Mouse (Mus musculus): ENCODE data around the gene Nradd.
A peak's percentile ranks its signal among the peaks of the same experiment; 100 is the strongest.

Nradd gene

GRCm38 (mm10) chr9:110624361-110625166, at the start of gene Nradd:
Gene Nradd (minus strand): TSS chr9:110624452.
- peak; percentile 90 for ATAC-seq (ENCODE audit: low TSS enrichment)

DNA sequence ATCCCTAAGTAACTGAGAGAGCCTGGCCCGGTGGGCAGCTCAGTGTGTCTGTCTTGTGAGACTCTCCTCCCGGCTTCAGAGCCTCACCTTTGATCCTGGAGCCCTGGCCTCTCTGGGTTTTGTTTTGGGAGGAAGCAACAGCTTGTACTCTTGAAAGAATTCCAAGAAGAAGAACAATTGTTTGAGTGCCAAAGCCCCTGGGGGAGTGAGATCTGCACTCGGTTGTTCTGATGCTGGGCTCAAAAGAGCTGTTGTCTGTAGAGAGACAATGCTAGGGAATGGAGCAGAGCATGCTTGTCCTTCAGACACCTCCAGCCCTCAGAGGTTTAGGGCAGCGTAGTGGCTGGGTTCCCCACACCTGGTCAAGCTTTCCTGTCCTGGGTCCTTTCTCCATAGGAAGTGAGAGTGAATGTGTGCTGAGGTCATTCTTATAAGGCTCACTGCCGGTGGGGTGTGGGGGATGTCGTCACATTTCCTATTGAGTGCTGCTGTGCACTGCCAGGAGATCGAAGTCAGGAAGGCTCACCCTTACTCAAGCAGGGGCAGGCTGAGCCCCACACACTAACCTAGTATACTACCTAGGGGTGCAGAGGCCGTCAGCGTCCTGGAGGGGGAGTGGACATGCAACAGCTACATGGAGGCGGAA, 49.0 kb upstream of the Nradd start:
- no peak for ATAC-seq (ENCODE audit: low TSS enrichment)

- peak; percentile 66; the same call in 1 of the 2 replicates for ATAC-seq (ENCODE audit: low TSS enrichment)
Observed at GRCm38 (mm10) chr9:110672462-110673106, 48.3 kb upstream of the Nradd start.

DNA sequence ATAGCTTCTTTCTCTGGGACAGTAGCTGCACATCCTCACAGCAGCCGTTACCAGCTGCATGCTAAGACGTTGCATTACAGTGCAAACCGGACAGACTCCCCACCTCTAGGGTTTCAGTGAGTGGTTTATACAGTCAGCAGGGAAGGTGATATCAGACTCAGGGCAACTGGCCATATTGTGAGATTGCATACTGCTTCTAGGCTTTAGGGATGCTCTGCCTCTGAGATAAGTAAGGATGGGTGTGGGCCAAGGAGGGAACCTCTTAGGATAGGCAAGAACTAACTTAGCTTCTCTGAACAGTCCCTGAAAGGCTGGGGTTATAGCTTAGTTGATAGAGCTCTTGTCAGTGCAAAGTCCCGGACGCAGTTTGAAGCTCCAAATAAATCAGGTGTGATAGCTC, 45.5 kb upstream of the Nradd start:
- no peak for ATAC-seq (ENCODE audit: low TSS enrichment)

DNA sequence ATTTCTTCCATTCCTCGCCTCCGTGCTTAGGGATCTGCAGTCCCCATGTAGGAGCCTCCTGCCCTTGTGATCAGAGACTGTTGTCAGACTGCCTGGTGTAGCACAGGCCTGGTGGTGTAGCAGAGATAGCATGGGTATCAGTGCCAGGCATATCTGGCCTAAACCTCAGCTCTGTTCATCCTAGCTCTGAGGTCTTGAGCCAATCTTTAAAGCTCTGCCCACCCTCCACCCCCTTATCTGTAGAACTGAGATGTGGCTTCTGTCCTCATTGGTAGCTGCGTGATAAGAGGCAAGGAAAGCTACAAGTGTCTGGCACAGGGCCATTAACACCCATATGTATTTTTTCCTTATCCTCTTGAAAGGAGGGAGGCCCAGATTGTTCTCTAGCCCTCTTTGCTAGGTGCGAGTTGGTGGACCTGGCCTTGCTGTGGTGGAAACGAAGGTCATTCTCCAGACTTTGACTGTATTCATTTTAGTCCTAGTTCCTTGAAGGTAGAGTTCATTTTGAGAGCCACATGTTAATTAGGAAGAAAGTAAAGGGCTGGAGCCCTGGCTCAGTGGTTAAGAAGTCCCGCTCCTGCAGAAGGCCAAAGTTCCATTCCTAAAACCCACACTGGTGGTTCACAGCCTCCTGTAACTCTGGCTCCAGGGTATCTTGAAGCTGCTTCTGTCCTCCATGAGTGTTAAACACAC, 44.5 kb upstream of the Nradd start:
- ATAC-seq (ENCODE audit: low TSS enrichment) = no peak

- no peak for ATAC-seq (ENCODE audit: low TSS enrichment)
Observed at GRCm38 (mm10) chr9:110667219-110667836, 43.1 kb upstream of the Nradd start.

GRCm38 (mm10) chr9:110666374-110666773, 42.1 kb upstream of the Nradd start:
- no peak for ATAC-seq (ENCODE audit: low TSS enrichment)

GRCm38 (mm10) chr9:110665912-110666311, 41.7 kb upstream of the Nradd start:
- no peak for ATAC-seq (ENCODE audit: low TSS enrichment)

DNA sequence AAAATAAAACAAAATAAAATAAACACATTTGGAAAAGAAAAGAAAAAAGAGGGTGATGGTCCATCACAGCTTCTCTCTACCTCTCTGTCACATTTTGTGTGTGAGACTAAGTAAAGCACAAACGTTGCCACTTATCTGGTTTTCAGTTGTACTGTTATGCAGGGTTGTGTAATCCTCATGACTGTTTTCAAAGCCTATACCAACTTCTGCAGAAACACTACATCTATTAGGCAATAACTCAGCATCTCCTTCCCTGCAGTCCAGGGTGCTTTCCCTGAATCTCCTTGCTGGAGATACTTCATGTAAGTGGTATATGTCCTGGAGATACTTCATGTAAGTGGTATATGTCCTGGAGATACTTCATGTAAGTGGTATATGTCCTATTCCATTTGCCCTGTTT, 38.6 kb upstream of the Nradd start:
- ATAC-seq (ENCODE audit: low TSS enrichment) = no peak

DNA sequence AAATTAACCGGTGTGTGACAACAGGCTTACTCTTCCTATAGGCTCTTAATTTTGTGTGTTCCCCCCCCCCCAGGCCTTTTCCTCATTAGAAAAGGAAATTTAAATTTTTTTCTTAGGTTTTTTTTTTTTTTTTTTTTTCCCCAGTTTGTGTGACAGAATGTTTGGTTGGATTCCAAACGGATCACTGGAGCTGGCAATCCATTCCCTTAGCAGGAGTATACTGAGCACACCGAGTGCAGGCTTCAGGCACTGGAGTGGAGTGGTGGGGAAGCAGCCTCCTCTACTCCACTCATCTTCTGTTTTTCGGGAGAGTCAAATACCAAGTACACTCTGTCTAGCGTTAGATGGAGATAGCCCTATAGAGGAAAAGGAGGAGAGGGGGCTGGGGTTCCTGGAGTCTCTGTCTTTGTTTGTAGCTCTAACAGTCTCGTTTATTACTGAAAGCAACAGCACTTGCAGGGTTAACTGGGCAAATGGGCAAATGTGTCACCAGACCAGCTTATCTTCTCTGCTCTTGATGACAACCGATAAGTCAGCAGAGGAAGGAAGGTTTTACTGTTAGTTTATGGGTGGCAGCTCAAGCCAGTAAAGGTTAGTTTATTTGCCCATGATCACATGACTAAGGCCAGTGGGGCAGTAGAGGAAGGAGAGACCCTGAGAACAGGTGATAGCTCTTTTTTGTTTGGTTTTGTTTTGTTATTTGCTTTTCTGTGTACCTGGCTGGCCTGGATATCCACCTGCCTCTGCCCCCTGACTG, 36.8 kb upstream of the Nradd start:
- ATAC-seq (ENCODE audit: low TSS enrichment) = no peak

GRCm38 (mm10) chr9:110660208-110660607, 36.0 kb upstream of the Nradd start:
- no peak for ATAC-seq (ENCODE audit: low TSS enrichment)

DNA sequence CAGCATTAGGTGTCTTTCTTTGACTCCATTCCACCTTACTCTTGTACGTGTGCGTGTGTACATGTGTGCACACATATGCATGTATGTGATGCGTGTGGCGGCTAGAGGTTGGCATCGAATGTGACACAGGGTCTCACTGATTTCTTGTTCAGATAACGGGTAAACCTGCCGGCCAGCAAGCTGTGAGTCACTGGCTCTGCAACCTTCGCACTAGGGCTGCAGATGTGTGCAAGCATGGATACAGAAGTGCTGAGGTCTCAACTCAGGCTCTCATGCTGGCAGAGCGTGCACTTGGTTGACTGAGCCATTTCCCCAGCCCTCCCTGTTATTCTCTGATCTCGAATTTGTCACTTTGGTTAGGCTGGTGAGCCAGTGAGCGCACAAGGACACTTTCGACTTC, 35.3 kb upstream of the Nradd start:
- no peak for ATAC-seq (ENCODE audit: low TSS enrichment)

- no peak for ATAC-seq (ENCODE audit: low TSS enrichment)
Observed at GRCm38 (mm10) chr9:110657474-110658078, 33.3 kb upstream of the Nradd start.

GRCm38 (mm10) chr9:110656249-110657221, 32.3 kb upstream of the Nradd start, which contains the start of gene Ccdc12:
Gene Ccdc12 (plus strand): TSS chr9:110656503.
- peak; percentile 90 for ATAC-seq (ENCODE audit: low TSS enrichment)

GRCm38 (mm10) chr9:110655651-110656007, 31.4 kb upstream of the Nradd start:
- no peak for ATAC-seq (ENCODE audit: low TSS enrichment)

GRCm38 (mm10) chr9:110654726-110655650, 30.7 kb upstream of the Nradd start:
- ATAC-seq (ENCODE audit: low TSS enrichment) = no peak

GRCm38 (mm10) chr9:110653655-110654461, 29.6 kb upstream of the Nradd start, which contains the start of gene Nbeal2:
Gene Nbeal2 (minus strand): TSS chr9:110654161.
- peak; percentile 21; the same call in 1 of the 2 replicates for ATAC-seq (ENCODE audit: low TSS enrichment)
